In the genomic region with DNA sequence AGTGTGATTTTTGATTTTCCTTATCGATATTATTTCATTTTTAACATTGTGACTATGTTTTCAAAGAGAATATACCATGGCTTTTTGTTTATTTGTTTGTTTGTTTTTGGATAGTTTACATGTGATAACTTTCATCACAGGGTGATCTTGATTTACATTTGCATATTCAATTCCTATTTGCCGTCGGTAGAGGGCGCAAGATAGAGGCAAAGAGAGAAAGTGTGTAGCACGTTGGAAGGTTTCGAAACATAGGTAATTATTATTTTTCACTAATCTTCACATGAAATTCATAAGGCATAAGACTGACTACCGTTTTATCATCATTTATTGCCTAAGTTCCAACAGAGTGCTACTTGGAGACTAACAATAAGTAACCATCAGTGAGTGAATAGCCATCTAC, we compare ENCODE assay signal across 8 mouse cellular contexts. TPM values are rescaled to one million over a fixed set of nuclear protein-coding genes. Genes with fewer than 3 reads are reported as not detected.
A peak's percentile ranks its signal among the peaks of the same experiment; 100 is the strongest.
DNase-seq lines count a peak whose midpoint lies in the region; ATAC-seq and TF ChIP-seq lines count a peak whose summit lies in the region.

No protein-coding gene starts in this region.

- no peaks in the 10 kb centered on the region for H3K9me3 ChIP-seq in liver, embryonic 14.5 days (ENCODE audit: control insufficient read depth, low read length)
- no peaks in the 10 kb centered on the region for H3K9me3 ChIP-seq in forebrain, embryonic 13.5 days (replicated peaks)
- no peaks in the 10 kb centered on the region for H3K9me3 ChIP-seq in midbrain, embryonic 10.5 days (replicated peaks)

- no peak overlapping the region for H3K4me3 ChIP-seq in liver, embryonic 14.5 days (ENCODE audit: insufficient read depth in 1 of 2, low read depth in 2 of 2, low read length in 2 of 2)
- no peak overlapping the region for H3K4me3 ChIP-seq in forebrain, embryonic 13.5 days
- no peak overlapping the region for H3K4me3 ChIP-seq in midbrain, embryonic 10.5 days

- TF ChIP-seq EP300 in liver, embryonic 14.5 days (IDR thresholded peaks at IDR 0.05; ENCODE audit: low read depth): no peak

- no peak for ATAC-seq in liver, embryonic 14.5 days (ENCODE audit: insufficient read depth)
- no peak for ATAC-seq in forebrain, embryonic 13.5 days

- peak; percentile 66; the same call in 1 of the 2 replicates for TF ChIP-seq CTCF in liver, embryonic 14.5 days (IDR thresholded peaks at IDR 0.05; ENCODE audit: low read depth)

- DNase-seq in heart, adult 18-20 months: peak; percentile 27 to 72
- no peak for DNase-seq in heart, adult 8-10 months (ENCODE audit: low spot score)
- peak; percentile 45 for DNase-seq in right cerebral cortex, postnatal 14 days
- DNase-seq in right cerebral cortex, postnatal 36 days (ENCODE audit: low spot score in 2 of 2): no peak
- peak; percentile 30 to 53 for DNase-seq in adrenal gland, postnatal 36 days
- no peak for DNase-seq in liver, embryonic 14.5 days (ENCODE audit: low read depth in 3 of 3, low spot score in 3 of 3)
- no peak for DNase-seq in midbrain, embryonic 10.5 days (ENCODE audit: low spot score)

- H3K27me3 ChIP-seq in liver, embryonic 14.5 days (ENCODE audit: control insufficient read depth, insufficient read depth, low read length): no peaks in the 10 kb centered on the region
- H3K27me3 ChIP-seq in forebrain, embryonic 13.5 days: no peaks in the 10 kb centered on the region
- no peaks in the 10 kb centered on the region for H3K27me3 ChIP-seq in midbrain, embryonic 10.5 days (ENCODE audit: low read depth, poor library complexity, severe bottlenecking)

- H3K27ac ChIP-seq in liver, embryonic 14.5 days: no peak overlapping the region
- H3K27ac ChIP-seq in forebrain, embryonic 13.5 days: no peak overlapping the region
- no peak overlapping the region for H3K27ac ChIP-seq in midbrain, embryonic 10.5 days (replicated peaks)

- no peak overlapping the region for H3K9ac ChIP-seq in liver, embryonic 14.5 days (replicated peaks)
- no peak overlapping the region for H3K9ac ChIP-seq in forebrain, embryonic 13.5 days

- H3K4me1 ChIP-seq in liver, embryonic 14.5 days (replicated peaks; ENCODE audit: control insufficient read depth in 2 of 2, insufficient read depth in 2 of 2, low read length in 1 of 2): no peaks in the 10 kb centered on the region
- no peaks in the 10 kb centered on the region for H3K4me1 ChIP-seq in forebrain, embryonic 13.5 days
- H3K4me1 ChIP-seq in midbrain, embryonic 10.5 days: no peaks in the 10 kb centered on the region

- H3K36me3 ChIP-seq in liver, embryonic 14.5 days (replicated peaks; ENCODE audit: control insufficient read depth, insufficient read depth, low read depth): no peaks in the 10 kb centered on the region
- no peaks in the 10 kb centered on the region for H3K36me3 ChIP-seq in forebrain, embryonic 13.5 days (ENCODE audit: poor library complexity, severe bottlenecking)
- no peaks in the 10 kb centered on the region for H3K36me3 ChIP-seq in midbrain, embryonic 10.5 days

- H3K4me2 ChIP-seq in liver, embryonic 14.5 days (ENCODE audit: low read depth): no peak overlapping the region
- H3K4me2 ChIP-seq in forebrain, embryonic 13.5 days: no peak overlapping the region

- WGBS in liver, embryonic 14.5 days (ENCODE audit: insufficient replicate concordance): 13% methylated on average over 7 of the region's 7 CpGs
- 17% methylated on average over 7 of the region's 7 CpGs for WGBS in forebrain, embryonic 13.5 days
- 28% methylated on average over 7 of the region's 7 CpGs for WGBS in midbrain, embryonic 10.5 days

RNA-seq across cellular contexts. Expression of a gene that starts 11.0 kb away (rescaled TPM):
- 10 to 100 TPM in 1 of 2 experiments, 1 to 10 TPM in 1; 9.8 to 15.2 TPM for total RNA-seq in heart, adult 18-20 months (2021)
- 10 to 100 TPM in 3 of 4 experiments, 1 to 10 TPM in 1; 8.6 to 12.2 (median 11.6) TPM for total RNA-seq in heart, adult 8-10 months (2022)
- total RNA-seq in adrenal gland, postnatal 36 days (2021): 1 to 10 TPM; 3.3 to 7.1 TPM
- 0.13 TPM in 2 replicates for polyA plus RNA-seq in liver, embryonic 14.5 days (2012; rRNA removed)
- 0.18 and 0.24 TPM in 2 replicates for polyA plus RNA-seq in liver, embryonic 14.5 days (2014; fragmentation: Nextera tagmentation; extraction: Ambion mirVana)
- polyA plus RNA-seq in forebrain, embryonic 13.5 days (2015; fragmentation: Nextera tagmentation; extraction: Ambion mirVana): 4.8 and 5.0 TPM in 2 replicates
- 5.8 and 5.9 TPM in 2 replicates for polyA plus RNA-seq in midbrain, embryonic 10.5 days (2016; fragmentation: Nextera tagmentation; extraction: Ambion mirVana)

RNA-seq across cellular contexts. Expression of a gene that starts 16.5 kb away (rescaled TPM):
- 1 to 10 TPM; 4.0 to 4.7 TPM for total RNA-seq in heart, adult 18-20 months (2021)
- 1 to 10 TPM; 3.5 to 5.1 (median 4.6) TPM for total RNA-seq in heart, adult 8-10 months (2022)
- total RNA-seq in adrenal gland, postnatal 36 days (2021): 1 to 10 TPM; 5.0 to 9.0 TPM
- 3.6 and 5.1 TPM in 2 replicates for polyA plus RNA-seq in liver, embryonic 14.5 days (2012; rRNA removed)
- polyA plus RNA-seq in liver, embryonic 14.5 days (2014; fragmentation: Nextera tagmentation; extraction: Ambion mirVana): 4.3 TPM in 2 replicates
- 2.6 TPM in 2 replicates for polyA plus RNA-seq in forebrain, embryonic 13.5 days (2015; fragmentation: Nextera tagmentation; extraction: Ambion mirVana)
- polyA plus RNA-seq in midbrain, embryonic 10.5 days (2016; fragmentation: Nextera tagmentation; extraction: Ambion mirVana): 16.4 and 20.2 TPM in 2 replicates

Comparison
In these comparisons a context has a peak if more than half of its experiments do, and no peak if none do; other contexts are left out.
1. DNase-seq: peak in heart, adult 18-20 months (2 of 2), right cerebral cortex, postnatal 14 days (single experiment) and adrenal gland, postnatal 36 days (2 of 2); none in heart, adult 8-10 months (single experiment), right cerebral cortex, postnatal 36 days (0 of 2), liver, embryonic 14.5 days (0 of 3) and midbrain, embryonic 10.5 days (single experiment).